Mouse (Mus musculus) cerebellum, adult 2 months (tissue): ENCODE data around the gene Znrf4. TPM values are rescaled to one million over a fixed set of nuclear protein-coding genes. Genes with fewer than 3 reads are reported as not detected.

Experiments
- DNase-seq, 2 experiments: peaks; one replicate each; pipeline ENCODE4 v3.0.0; 2021
- H3K27ac ChIP-seq: fragments of 200-500 bp; 2 replicates; pipeline ENCODE4 v1.5.1; 2012; ENCODE audit warnings: low read length, control low read depth, inconsistent platforms; ENCODE audit not compliant: insufficient read depth
- H3K27me3 ChIP-seq: fragments of 200-500 bp; 2 replicates; pipeline ENCODE4 v1.6.1; 2012; ENCODE audit warnings: inconsistent platforms, mild to moderate bottlenecking, low read length, moderate library complexity; ENCODE audit not compliant: control insufficient read depth, insufficient read depth
- H3K4me1 ChIP-seq: fragments of 200-500 bp; 2 replicates; pipeline ENCODE4 v1.6.1; 2011; ENCODE audit warnings: low read length; ENCODE audit not compliant: control insufficient read depth, insufficient read depth
- H3K4me3 ChIP-seq: fragments of 200-500 bp; replicated peaks from 2 replicates; pipeline ENCODE3; 2011; ENCODE audit warnings: mild to moderate bottlenecking, low read depth, low read length, control low read depth; ENCODE audit not compliant: insufficient read depth
- CTCF ChIP-seq: fragments of 200-500 bp; IDR thresholded peaks from 2 replicates; pipeline ENCODE4 v1.5.1; 2011; ENCODE audit warnings: low read depth, mild to moderate bottlenecking, control low read depth, low read length, moderate library complexity, borderline replicate concordance; ENCODE audit not compliant: insufficient read depth
- POLR2A ChIP-seq: fragments of 200-500 bp; IDR thresholded peaks from 2 replicates; pipeline ENCODE4 v1.6.1; 2011; ENCODE audit warnings: low read length, control low read depth, borderline replicate concordance; ENCODE audit not compliant: insufficient read depth
- WGBS: fragments of 180-500 bp; shearing (Covaris S2); methylation state at CpG from one replicate; pipeline ENCODE4 v1.1.7; 2018; 5-methylcytosine and 5-hydroxymethylcytosine counted together
- polyA plus RNA-seq: library from polyadenylated mRNA; depleted of rRNA; stranded (reverse); fragments of >200 nt; gene quantifications from 2 replicates; pipeline ENCODE4 v1.2.3, GENCODE M21; 2012; rRNA removed

Gene Znrf4
- polyA plus RNA-seq: not detected in 2 replicates

DNA sequence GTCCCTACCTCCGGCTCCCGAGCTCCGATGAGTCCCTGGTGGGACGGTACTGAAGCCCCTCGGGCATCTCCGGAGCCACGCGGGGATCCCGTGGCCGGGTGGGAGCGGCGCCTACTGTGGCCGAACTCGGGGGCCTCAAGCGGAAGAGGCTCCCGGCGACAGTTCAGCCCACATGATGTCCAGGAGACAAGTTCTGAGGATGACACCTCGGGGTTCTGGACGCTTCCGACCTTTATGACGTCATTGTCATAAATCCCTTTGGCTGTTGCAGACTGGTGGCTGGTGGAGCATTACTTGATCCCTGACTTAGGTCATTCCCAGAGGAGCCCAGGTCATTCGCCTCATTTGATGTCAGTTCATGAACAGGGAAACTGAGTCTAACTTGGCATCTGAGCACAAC, at the start of gene Znrf4:
TSS of gene Znrf4 (minus strand) at position 122 of the 400 bp plus-strand sequence.
- TF ChIP-seq POLR2A (no peak), CTCF (no peak)
- DNase-seq: no peak
- no peaks in the 10 kb centered on the region for H3K27me3 ChIP-seq
- 65% methylated on average over 22 of the region's 22 CpGs for WGBS
- H3K27ac ChIP-seq: no peak within 1 kb of the TSS
- H3K4me1 ChIP-seq: peaks cover 6% of the 10 kb centered on the region
- H3K4me3 ChIP-seq: no peak within 1 kb of the TSS

- no peak overlapping the region for H3K27ac ChIP-seq
- TF ChIP-seq CTCF (no peak), POLR2A (no peak)
- H3K4me3 ChIP-seq: no peak overlapping the region
- H3K27me3 ChIP-seq: no peaks in the 10 kb centered on the region
- no peaks in the 10 kb centered on the region for H3K4me1 ChIP-seq
- no peak for DNase-seq
- WGBS: 88% methylated on average over 2 of the region's 2 CpGs
These were observed 49.6 kb upstream of the Znrf4 start for GRCm38 (mm10) chr17:56561866-56562265.

GRCm38 (mm10) chr17:56560131-56560530, 47.9 kb upstream of the Znrf4 start:
- TF ChIP-seq CTCF (no peak), POLR2A (no peak)
- H3K4me1 ChIP-seq: no peaks in the 10 kb centered on the region
- 53% methylated on average over 1 of the region's 1 CpGs for WGBS
- no peak for DNase-seq
- no peaks in the 10 kb centered on the region for H3K27me3 ChIP-seq
- no peak overlapping the region for H3K27ac ChIP-seq
- no peak overlapping the region for H3K4me3 ChIP-seq

DNA sequence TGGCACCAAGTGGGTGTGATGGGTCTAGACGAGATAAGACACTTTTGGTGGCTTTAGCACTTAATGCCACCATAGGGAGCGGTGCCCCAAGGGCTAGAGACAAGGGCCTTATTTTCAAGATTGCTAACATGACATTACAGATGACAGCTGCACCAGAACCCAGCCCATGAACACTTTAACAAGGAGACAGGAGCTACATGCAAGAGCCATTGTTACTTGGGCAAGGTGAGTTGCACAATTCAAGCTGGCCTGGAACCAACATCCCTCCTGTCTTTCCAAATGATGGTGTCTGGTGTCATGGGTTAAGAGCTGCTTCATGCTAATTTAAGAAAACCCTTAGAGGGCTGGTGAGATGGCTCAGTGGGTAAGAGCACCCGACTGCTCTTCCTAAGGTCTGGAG, 47.2 kb upstream of the Znrf4 start:
- Histone ChIP-seq H3K4me3 (no peak overlapping the region), H3K27ac (no peak overlapping the region), H3K4me1 (no peaks in the 10 kb centered on the region), H3K27me3 (no peaks in the 10 kb centered on the region)
- DNase-seq: no peak
- TF ChIP-seq POLR2A (no peak), CTCF (no peak)
- WGBS: 64% methylated on average over 3 of the region's 3 CpGs

- 3% methylated on average over 3 of the region's 3 CpGs for WGBS
- Histone ChIP-seq H3K4me3 (no peak overlapping the region), H3K4me1 (no peaks in the 10 kb centered on the region), H3K27me3 (no peaks in the 10 kb centered on the region), H3K27ac (no peak overlapping the region)
- DNase-seq: peak; percentile 70 to 73
- peak; percentile 83 for TF ChIP-seq CTCF
- TF ChIP-seq POLR2A: no peak
These were observed 46.2 kb upstream of the Znrf4 start for GRCm38 (mm10) chr17:56558448-56558847.

- Histone ChIP-seq H3K27ac (no peak within 1 kb of the TSS), H3K4me3 (no peak within 1 kb of the TSS), H3K4me1 (peaks cover 8% of the 10 kb centered on the region; the same call in 1 of the 2 replicates), H3K27me3 (no peaks in the 10 kb centered on the region)
- WGBS: 85% methylated on average over 20 of the region's 20 CpGs
- DNase-seq: no peak
- TF ChIP-seq CTCF (no peak), POLR2A (no peak)
These were observed 41.9 kb upstream of the Znrf4 start, which contains the start of gene Gm20219 for GRCm38 (mm10) chr17:56554122-56554551. TSS of gene Gm20219 (minus strand) at chr17:56554387.

DNA sequence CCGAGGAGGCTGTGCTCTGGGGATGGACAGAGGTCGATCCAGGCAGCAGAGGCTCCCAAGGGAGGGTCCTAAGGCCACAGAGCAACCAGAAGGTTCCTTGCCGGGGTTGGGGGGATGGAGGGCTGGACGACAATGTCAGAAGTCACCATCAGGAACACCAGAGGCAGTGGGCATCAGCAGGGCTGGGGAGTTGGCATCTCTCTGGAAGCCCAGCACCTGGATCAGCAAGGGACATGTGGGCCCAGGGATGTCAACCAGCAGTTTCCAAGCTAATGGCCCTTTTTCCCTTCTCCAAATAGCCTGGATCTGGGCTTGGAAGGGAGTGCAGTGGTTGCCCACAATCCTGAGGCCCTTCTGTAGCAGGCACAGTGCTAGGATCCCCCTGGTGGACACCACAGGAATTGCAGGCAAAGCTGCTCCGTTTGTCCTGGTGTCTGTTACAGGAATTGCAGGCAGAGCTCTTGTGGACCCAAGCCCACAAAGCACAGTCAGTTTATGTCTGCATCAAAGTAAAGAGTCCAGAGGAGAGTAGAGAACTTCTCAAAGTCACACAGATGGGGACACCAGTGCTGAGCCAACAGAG, 40.6 kb upstream of the Znrf4 start:
- TF ChIP-seq CTCF: peak; percentile 100
- TF ChIP-seq POLR2A: no peak
- H3K27ac ChIP-seq: no peak overlapping the region
- peak; percentile 69 to 84 for DNase-seq
- WGBS: 56% methylated on average over 5 of the region's 5 CpGs
- H3K4me3 ChIP-seq: no peak overlapping the region
- H3K27me3 ChIP-seq: no peaks in the 10 kb centered on the region
- H3K4me1 ChIP-seq: peaks cover 14% of the 10 kb centered on the region

- H3K27ac ChIP-seq: no peak overlapping the region
- H3K4me1 ChIP-seq: peaks cover 18% of the 10 kb centered on the region
- WGBS: 81% methylated on average over 6 of the region's 6 CpGs
- TF ChIP-seq CTCF (no peak), POLR2A (no peak)
- no peaks in the 10 kb centered on the region for H3K27me3 ChIP-seq
- peak in 1 of 2 experiments; percentile 16 for DNase-seq
- no peak overlapping the region for H3K4me3 ChIP-seq
These were observed 39.8 kb upstream of the Znrf4 start for GRCm38 (mm10) chr17:56551841-56552581.
